16 mouse cellular contexts compared by ENCODE assay signal in the genomic region with DNA sequence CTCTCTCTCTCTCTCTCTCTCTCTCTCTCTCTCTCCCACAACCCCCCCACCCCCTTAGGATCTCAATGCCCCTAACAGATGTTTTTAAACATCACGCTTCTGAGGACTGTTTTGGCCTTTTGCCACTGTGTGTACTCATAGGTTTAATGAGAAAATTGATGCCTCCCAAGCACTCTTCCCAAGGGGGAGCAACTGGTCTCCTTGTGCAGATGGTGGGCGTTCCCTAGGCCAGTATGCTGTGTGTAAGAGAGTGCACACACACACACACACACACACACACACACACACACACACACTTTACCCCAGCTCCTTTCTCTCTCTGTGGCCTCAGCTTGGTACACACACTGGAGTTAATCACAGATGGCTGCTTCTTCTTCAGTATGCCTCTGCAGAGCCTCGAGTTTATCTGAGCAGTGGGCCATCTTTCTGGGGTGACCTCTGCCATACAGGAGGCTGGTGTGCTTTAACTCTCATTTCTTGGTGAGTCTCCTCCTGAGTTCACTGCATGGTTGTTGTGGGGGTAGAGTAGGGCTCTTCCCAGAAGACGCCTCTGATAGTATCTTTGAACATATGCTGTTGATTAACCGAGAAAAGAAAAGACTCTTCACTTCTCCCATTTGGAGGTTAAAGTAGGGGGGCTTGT.
DNase-seq lines count a peak whose midpoint lies in the region; ATAC-seq and TF ChIP-seq lines count a peak whose summit lies in the region.
"Had no signal": no experiment of that assay in that cellular context is flagged by ENCODE, and none has a peak within 500 bp of the region (broad histone marks: within the 10 kb centered on the region; RNA-seq: fewer than 3 reads in every experiment).

No protein-coding gene starts in this region.

- no peak overlapping the region for H3K4me2 ChIP-seq in stomach, embryonic 14.5 days (replicated peaks; ENCODE audit: low read depth, low read length)
- H3K4me2 ChIP-seq in stomach, postnatal 0 days (replicated peaks; ENCODE audit: low read depth), result no peak overlapping the region
- no peak overlapping the region for H3K4me2 ChIP-seq in intestine, embryonic 15.5 days (replicated peaks)
- H3K4me2 ChIP-seq: heart, embryonic 15.5 days; midbrain, embryonic 12.5 days had no signal

- H3K27ac ChIP-seq in heart, embryonic 10.5 days, result no peak overlapping the region
- no peak overlapping the region for H3K27ac ChIP-seq in stomach, embryonic 14.5 days (ENCODE audit: low read length)
- no peak overlapping the region for H3K27ac ChIP-seq in stomach, postnatal 0 days (replicated peaks)
- H3K27ac ChIP-seq in intestine, embryonic 15.5 days, result no peak overlapping the region
- H3K27ac ChIP-seq: heart, embryonic 15.5 days; left cerebral cortex, adult 2 months; liver, embryonic 14.5 days; midbrain, embryonic 12.5 days had no signal

- TF ChIP-seq CTCF in stomach, postnatal 0 days (IDR thresholded peaks at IDR 0.05; ENCODE audit: low read depth), result no peak

- H3K36me3 ChIP-seq in heart, embryonic 10.5 days, result no peaks in the 10 kb centered on the region
- no peaks in the 10 kb centered on the region for H3K36me3 ChIP-seq in stomach, embryonic 14.5 days (ENCODE audit: control insufficient read depth, insufficient read depth, low read length)
- no peaks in the 10 kb centered on the region for H3K36me3 ChIP-seq in stomach, postnatal 0 days (ENCODE audit: control insufficient read depth, insufficient read depth, low read length)
- H3K36me3 ChIP-seq in intestine, embryonic 15.5 days, result no peaks in the 10 kb centered on the region
- H3K36me3 ChIP-seq: heart, embryonic 15.5 days; midbrain, embryonic 12.5 days had no signal

- H3K27me3 ChIP-seq in heart, embryonic 10.5 days (ENCODE audit: insufficient read depth, poor library complexity, severe bottlenecking), result no peaks in the 10 kb centered on the region
- no peaks in the 10 kb centered on the region for H3K27me3 ChIP-seq in stomach, embryonic 14.5 days (ENCODE audit: control insufficient read depth, insufficient read depth, low read length)
- no peaks in the 10 kb centered on the region for H3K27me3 ChIP-seq in stomach, postnatal 0 days (ENCODE audit: control insufficient read depth, insufficient read depth, low read length)
- no peaks in the 10 kb centered on the region for H3K27me3 ChIP-seq in intestine, embryonic 15.5 days (replicated peaks)
- H3K27me3 ChIP-seq: heart, embryonic 15.5 days; midbrain, embryonic 12.5 days had no signal

- intact Hi-C loops in heart, postnatal 25 days (cut with DNase I), result no loop called here

- 0 out of 2 replicates have a peak, but pooled peaks cover 3% of the 10 kb centered on the region for H3K9me3 ChIP-seq in heart, embryonic 10.5 days
- no peaks in the 10 kb centered on the region for H3K9me3 ChIP-seq in stomach, embryonic 14.5 days (ENCODE audit: control insufficient read depth, low read depth, low read length)
- H3K9me3 ChIP-seq in stomach, postnatal 0 days (ENCODE audit: control insufficient read depth, low read length), result no peaks in the 10 kb centered on the region
- H3K9me3 ChIP-seq in intestine, embryonic 15.5 days, result no peaks in the 10 kb centered on the region
- H3K9me3 ChIP-seq: heart, embryonic 15.5 days; midbrain, embryonic 12.5 days had no signal

- no peak overlapping the region for H3K4me3 ChIP-seq in heart, embryonic 10.5 days
- no peak overlapping the region for H3K4me3 ChIP-seq in stomach, embryonic 14.5 days (ENCODE audit: low read depth, low read length)
- no peak overlapping the region for H3K4me3 ChIP-seq in stomach, postnatal 0 days (ENCODE audit: low read depth, low read length)
- H3K4me3 ChIP-seq in intestine, embryonic 15.5 days (replicated peaks), result no peak overlapping the region
- H3K4me3 ChIP-seq: heart, embryonic 15.5 days; left cerebral cortex, adult 2 months; midbrain, embryonic 12.5 days had no signal

- H3K4me1 ChIP-seq in heart, embryonic 10.5 days, result no peaks in the 10 kb centered on the region
- peaks cover 3% of the 10 kb centered on the region; the same call in 1 of the 2 replicates for H3K4me1 ChIP-seq in stomach, embryonic 14.5 days (ENCODE audit: control insufficient read depth, insufficient read depth, low read length)
- no peaks in the 10 kb centered on the region for H3K4me1 ChIP-seq in stomach, postnatal 0 days (replicated peaks; ENCODE audit: control insufficient read depth, insufficient read depth)
- peaks cover 6% of the 10 kb centered on the region; the same call in 1 of the 2 replicates for H3K4me1 ChIP-seq in intestine, embryonic 15.5 days (replicated peaks)
- H3K4me1 ChIP-seq: heart, embryonic 15.5 days; midbrain, embryonic 12.5 days had no signal

- peak; percentile 64 for DNase-seq in heart, embryonic 10.5 days (ENCODE audit: low spot score)
- no peak for DNase-seq in heart, postnatal 25 days (ENCODE audit: low spot score)
- DNase-seq in stomach, postnatal 0 days (ENCODE audit: low spot score), result no peak
- no peak for DNase-seq in cerebellum, postnatal 25 days
- no peak for DNase-seq in ovary, postnatal 36 days (ENCODE audit: low spot score)
- DNase-seq in frontal cortex, postnatal 10 days (ENCODE audit: low spot score in 2 of 2), result no peak
- DNase-seq: gastrocnemius, postnatal 10 days; kidney, adult 9 months; thymus, postnatal 4 days had no signal

- no peak for TF ChIP-seq EP300 in stomach, postnatal 0 days (optimal IDR thresholded peaks at IDR 0.05)

- no peak overlapping the region for H3K9ac ChIP-seq in stomach, embryonic 14.5 days (replicated peaks; ENCODE audit: low read depth, low read length)
- no peak overlapping the region for H3K9ac ChIP-seq in stomach, postnatal 0 days (ENCODE audit: low read length)
- no peak overlapping the region for H3K9ac ChIP-seq in intestine, embryonic 15.5 days
- H3K9ac ChIP-seq: heart, embryonic 15.5 days; liver, embryonic 14.5 days; midbrain, embryonic 12.5 days had no signal

- WGBS in heart, embryonic 10.5 days, result 63% methylated on average over 5 of the region's 5 CpGs
- WGBS in stomach, embryonic 14.5 days, result 57% methylated on average over 5 of the region's 5 CpGs
- WGBS in stomach, postnatal 0 days, result 62% methylated on average over 5 of the region's 5 CpGs
- 58% methylated on average over 5 of the region's 5 CpGs for WGBS in intestine, embryonic 15.5 days

- ATAC-seq in stomach, embryonic 14.5 days (ENCODE audit: insufficient number of reproducible peaks, insufficient read depth, low FRiP score, low read depth), result peak; percentile 53; the same call in 1 of the 2 replicates
- no peak for ATAC-seq in stomach, postnatal 0 days (ENCODE audit: low FRiP score, low TSS enrichment)
- peak; percentile 44 for ATAC-seq in intestine, embryonic 15.5 days
- ATAC-seq: CD4-positive, CD25-positive, alpha-beta regulatory T cell, adult 4 months had no signal
